Mouse (Mus musculus) hindbrain, embryonic 15.5 days (tissue): ENCODE measurements around the gene Olfr568. TPM values are rescaled to one million over a fixed set of nuclear protein-coding genes. Genes with fewer than 3 reads are reported as not detected.

Experiments used
- polyA plus RNA-seq: library from polyadenylated mRNA; unstranded; fragments of >200 nt; fragmentation: Nextera tagmentation; extraction: Ambion mirVana; gene quantifications from 2 replicates; pipeline ENCODE4 v1.2.1, GENCODE M21; 2015

Gene Olfr568
- polyA plus RNA-seq, 1 experiment from 2014 or later, result not detected

Other genes starting within 250 kb of the Olfr568 start
- not detected in 2 replicates for gene Olfr554, start 238.7 kb upstream of the Olfr568 start, polyA plus RNA-seq
- not detected in 2 replicates for gene Olfr555, start 218.3 kb upstream of the Olfr568 start, polyA plus RNA-seq
- not detected in 2 replicates for gene Olfr556, start 212.2 kb upstream of the Olfr568 start, polyA plus RNA-seq
- 6.5 and 7.0 TPM in 2 replicates for gene Trim68, start 189.8 kb upstream of the Olfr568 start, polyA plus RNA-seq
- not detected in 2 replicates for gene Olfr557, start 181.2 kb upstream of the Olfr568 start, polyA plus RNA-seq
- gene Olfr558, start 174.9 kb upstream of the Olfr568 start, polyA plus RNA-seq, result 0.13 and 0.14 TPM in 2 replicates
- not detected in 2 replicates for gene Olfr33, start 158.1 kb upstream of the Olfr568 start, polyA plus RNA-seq
- gene Olfr559, start 149.6 kb upstream of the Olfr568 start, polyA plus RNA-seq, result not detected in 2 replicates
- gene Olfr560, start 117.8 kb upstream of the Olfr568 start, polyA plus RNA-seq, result not detected in 2 replicates
- gene Olfr78, start 117.7 kb upstream of the Olfr568 start, polyA plus RNA-seq, result 0.12 TPM in 1 of 2 replicates, not detected in the other
- gene Olfr561, start 105.9 kb upstream of the Olfr568 start, polyA plus RNA-seq, result not detected in 2 replicates
- not detected in 2 replicates for gene Olfr564, start 73.6 kb upstream of the Olfr568 start, polyA plus RNA-seq
- gene Olfr566, start 18.4 kb upstream of the Olfr568 start, polyA plus RNA-seq, result not detected in 2 replicates
- gene Olfr569, start 13.8 kb downstream of the Olfr568 start, polyA plus RNA-seq, result not detected in 2 replicates
- gene Olfr570, start 17.5 kb downstream of the Olfr568 start, polyA plus RNA-seq, result 0.14 TPM in 1 of 2 replicates, not detected in the other
- not detected in 2 replicates for gene Olfr571, start 40.4 kb downstream of the Olfr568 start, polyA plus RNA-seq
- gene Olfr572, start 47.3 kb downstream of the Olfr568 start, polyA plus RNA-seq, result not detected in 2 replicates
- gene Olfr573-ps1, start 65.5 kb downstream of the Olfr568 start, polyA plus RNA-seq, result not detected in 2 replicates
- gene Olfr574, start 71.3 kb downstream of the Olfr568 start, polyA plus RNA-seq, result not detected in 2 replicates
- gene Olfr575, start 81.7 kb downstream of the Olfr568 start, polyA plus RNA-seq, result not detected in 2 replicates
- gene Olfr576, start 85.5 kb downstream of the Olfr568 start, polyA plus RNA-seq, result not detected in 2 replicates
- gene Olfr577, start 98.8 kb downstream of the Olfr568 start, polyA plus RNA-seq, result not detected in 2 replicates
- not detected in 2 replicates for gene Olfr578, start 112.2 kb downstream of the Olfr568 start, polyA plus RNA-seq
- gene Olfr582, start 160.9 kb downstream of the Olfr568 start, polyA plus RNA-seq, result not detected in 2 replicates
- gene Olfr583, start 174.2 kb downstream of the Olfr568 start, polyA plus RNA-seq, result not detected in 2 replicates
- gene Olfr584, start 204.8 kb downstream of the Olfr568 start, polyA plus RNA-seq, result not detected in 2 replicates
- not detected in 2 replicates for gene Olfr585, start 220.6 kb downstream of the Olfr568 start, polyA plus RNA-seq
- not detected in 2 replicates for gene Olfr586, start 248.5 kb downstream of the Olfr568 start, polyA plus RNA-seq